Mouse (Mus musculus) layer of hippocampus, adult 9-11 months (tissue): ENCODE results near the gene Flrt1.
"Not testable (repeated sequence)": the region's sequence is repeated elsewhere in the genome, so short reads cannot be mapped to it uniquely, and the experiment has no call there.

Experiments used
- DNase-seq: peaks from one replicate; pipeline ENCODE4 v3.0.0; 2022

Gene Flrt1

GRCm38 (mm10) chr19:7067344-7068050 is 38.0 kb downstream of the Flrt1 start:
- DNase-seq: no peak

- no peak for DNase-seq
Measured at GRCm38 (mm10) chr19:7066828-7067342, 38.6 kb downstream of the Flrt1 start.

- no peak for DNase-seq
Measured at GRCm38 (mm10) chr19:7066034-7066827, 39.3 kb downstream of the Flrt1 start.

- peak; percentile 75 for DNase-seq
Measured at GRCm38 (mm10) chr19:7064571-7064970, 41.0 kb downstream of the Flrt1 start.

- no peak for DNase-seq
Measured at GRCm38 (mm10) chr19:7062916-7063315, 42.6 kb downstream of the Flrt1 start.

GRCm38 (mm10) chr19:7062110-7062509 is 43.4 kb downstream of the Flrt1 start:
- no peak for DNase-seq

- DNase-seq: no peak
Measured at GRCm38 (mm10) chr19:7058541-7058940, 47.0 kb downstream of the Flrt1 start.

GRCm38 (mm10) chr19:7057722-7058207 is 47.8 kb downstream of the Flrt1 start:
- peak; percentile 79 for DNase-seq

GRCm38 (mm10) chr19:7057126-7057721 is 48.3 kb downstream of the Flrt1 start:
- DNase-seq: peak; percentile 50

- DNase-seq: peak; percentile 86
Measured at GRCm38 (mm10) chr19:7056248-7057087, 49.1 kb downstream of the Flrt1 start, which contains the start of gene Macrod1. Macrod1 (plus strand) TSS chr19:7056810.

- no peak for DNase-seq
Measured at GRCm38 (mm10) chr19:7055173-7055572, 50.4 kb downstream of the Flrt1 start.

- no peak for DNase-seq
Measured at GRCm38 (mm10) chr19:7054772-7055171, 50.8 kb downstream of the Flrt1 start.

GRCm38 (mm10) chr19:7053382-7053781 is 52.1 kb downstream of the Flrt1 start:
- DNase-seq: not testable (repeated sequence)

GRCm38 (mm10) chr19:7044706-7045105 is 60.8 kb downstream of the Flrt1 start:
- no peak for DNase-seq

- no peak for DNase-seq
Measured at GRCm38 (mm10) chr19:7044279-7044678, 61.2 kb downstream of the Flrt1 start.
